Mouse (Mus musculus): ENCODE results near the gene Rbm8a. TPM values are rescaled to one million over a fixed set of nuclear protein-coding genes. Genes with fewer than 3 reads are reported as not detected.
"Not testable (repeated sequence)": the region's sequence is repeated elsewhere in the genome, so short reads cannot be mapped to it uniquely, and the experiment has no call there.

Rbm8a gene
- polyA plus RNA-seq, 1 experiment = 31.0 TPM

DNA sequence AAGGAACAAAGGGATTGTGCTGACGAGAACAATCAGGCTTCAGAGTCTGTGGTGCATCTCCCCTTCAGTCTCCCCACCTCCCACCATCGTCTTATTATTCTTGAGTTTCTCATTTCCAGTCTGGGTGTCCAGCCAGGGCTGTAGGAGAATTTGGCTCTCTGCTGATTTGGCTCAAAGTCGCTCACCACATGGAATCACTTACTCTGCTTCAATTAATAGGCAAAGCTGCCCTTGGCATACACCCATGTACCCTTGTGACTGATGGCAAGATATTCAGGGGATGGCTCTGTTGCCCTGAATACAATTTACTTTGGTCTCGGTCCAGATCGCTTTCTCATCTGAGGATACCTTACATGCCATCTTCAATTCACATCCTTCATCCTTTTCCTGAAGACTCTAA is 26.4 kb upstream of the Rbm8a start:
- DNase-seq (ENCODE audit: low spot score) = no peak

DNA sequence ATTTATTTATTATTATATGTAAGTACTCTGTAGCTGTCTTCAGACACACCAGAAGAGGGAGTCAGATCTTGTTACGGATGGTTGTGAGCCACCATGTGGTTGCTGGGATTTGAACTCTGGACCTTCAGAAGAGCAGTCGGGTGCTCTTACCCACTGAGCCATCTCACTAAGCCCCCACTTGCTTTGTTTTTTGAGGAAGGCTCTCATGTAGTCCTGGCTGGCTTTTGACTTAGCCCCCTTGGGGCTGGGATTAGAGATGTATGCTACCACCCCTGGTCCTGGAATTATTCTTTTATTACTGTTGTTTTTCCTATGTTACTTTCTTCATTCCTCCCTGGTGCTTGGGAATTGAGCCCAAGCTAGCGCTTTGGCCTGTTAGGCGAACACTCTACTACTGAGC is 23.7 kb upstream of the Rbm8a start:
- not testable (repeated sequence) for DNase-seq (ENCODE audit: low spot score)

DNA sequence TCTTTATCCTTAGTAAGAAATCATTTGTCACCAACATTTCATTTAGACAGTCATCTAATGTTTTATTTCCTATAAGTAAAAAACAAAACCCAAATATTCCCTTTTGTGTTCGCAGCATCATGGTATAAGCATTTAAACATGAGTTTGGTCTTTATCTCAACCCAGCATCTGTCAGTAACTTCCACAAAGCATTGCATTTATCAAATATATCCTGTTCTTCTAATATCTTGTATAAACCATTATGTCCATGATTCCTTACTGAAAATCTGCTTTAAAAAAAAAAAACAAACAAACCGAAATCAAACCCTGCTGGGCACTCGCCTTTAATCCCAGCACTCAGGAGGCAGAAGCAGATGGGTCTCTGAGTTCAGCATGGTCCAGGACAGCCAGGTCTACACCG is 23.1 kb upstream of the Rbm8a start:
- no peak for DNase-seq (ENCODE audit: low spot score)

DNA sequence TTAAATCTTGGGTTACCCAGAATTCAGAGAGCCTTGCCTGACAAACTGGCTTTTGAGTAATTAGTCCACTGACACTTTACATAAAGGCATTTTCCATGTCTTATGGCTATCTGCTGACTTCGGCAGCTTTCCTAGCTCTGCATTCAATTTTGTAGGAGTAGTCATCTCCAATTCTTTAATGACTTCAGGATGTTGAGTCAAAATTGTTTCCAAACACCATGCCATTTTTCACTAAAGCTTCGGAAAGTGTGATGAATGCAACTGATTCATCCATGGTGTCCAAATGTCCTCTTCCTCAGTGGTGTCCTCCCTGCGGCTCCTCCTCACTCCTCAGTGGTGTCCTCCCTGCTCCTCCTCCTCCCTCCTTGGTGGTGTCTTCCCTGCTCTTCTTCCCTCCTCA is 11.8 kb upstream of the Rbm8a start:
- DNase-seq (ENCODE audit: low spot score) = no peak

DNA sequence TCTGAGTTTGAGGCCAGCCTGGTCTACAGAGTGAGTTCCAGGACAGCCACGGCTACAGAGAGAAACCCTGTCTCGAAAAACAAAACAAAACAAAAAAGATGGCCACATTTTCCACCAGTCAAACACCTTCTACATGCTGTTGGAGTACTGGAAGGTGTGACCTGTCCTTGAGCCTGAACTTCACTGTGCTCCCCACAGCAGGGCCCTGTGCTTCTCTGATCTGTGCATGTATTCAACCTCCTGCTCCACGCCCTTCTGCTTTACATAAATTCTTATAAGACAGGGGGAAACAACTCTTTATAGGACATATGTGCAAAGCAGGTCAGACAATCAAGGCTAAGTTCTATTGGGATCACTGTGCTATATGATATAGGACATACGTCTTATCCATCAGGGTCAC is 6.5 kb upstream of the Rbm8a start:
- no peak for DNase-seq (ENCODE audit: low spot score)

DNA sequence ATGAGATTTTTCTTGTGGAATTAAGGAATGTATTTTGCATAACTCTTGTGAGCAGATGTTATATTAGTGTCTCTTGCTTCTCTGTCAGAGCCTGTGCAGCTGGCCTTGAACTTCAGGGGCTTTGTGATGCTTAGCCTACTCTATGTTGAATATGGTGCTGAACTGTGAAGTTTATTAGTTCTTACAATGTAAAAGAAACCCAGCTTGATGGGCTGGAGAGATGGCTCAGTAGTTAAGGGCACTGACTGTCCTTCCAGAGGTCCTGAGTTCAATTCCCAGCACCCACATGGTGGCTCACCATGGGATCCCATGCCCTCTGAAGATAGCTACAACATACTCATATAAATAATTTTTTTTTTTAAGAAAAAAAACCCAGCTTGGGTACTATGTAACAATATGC is 2.3 kb downstream of the Rbm8a start:
- no peak for DNase-seq (ENCODE audit: low spot score)

DNA sequence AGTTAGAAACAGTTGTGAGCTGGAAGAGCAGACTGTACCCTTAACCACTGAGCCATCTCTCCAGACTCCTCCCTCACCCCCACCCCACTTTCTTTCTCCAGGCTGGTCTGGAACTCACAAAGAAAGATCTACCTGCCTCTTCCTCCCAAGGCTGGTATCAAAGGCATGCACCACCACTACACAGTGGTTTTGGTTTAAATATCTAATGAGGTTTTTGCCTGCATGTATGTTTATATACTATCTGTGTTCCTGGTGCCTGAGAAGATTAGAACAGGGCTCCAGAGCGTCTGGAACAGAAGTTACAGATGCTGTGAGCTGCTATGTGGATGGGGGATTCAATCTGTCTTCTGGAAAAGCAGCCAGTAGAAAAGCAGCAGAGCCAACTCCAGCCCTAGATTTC is 4.3 kb downstream of the Rbm8a start:
- no peak for DNase-seq (ENCODE audit: low spot score)

DNA sequence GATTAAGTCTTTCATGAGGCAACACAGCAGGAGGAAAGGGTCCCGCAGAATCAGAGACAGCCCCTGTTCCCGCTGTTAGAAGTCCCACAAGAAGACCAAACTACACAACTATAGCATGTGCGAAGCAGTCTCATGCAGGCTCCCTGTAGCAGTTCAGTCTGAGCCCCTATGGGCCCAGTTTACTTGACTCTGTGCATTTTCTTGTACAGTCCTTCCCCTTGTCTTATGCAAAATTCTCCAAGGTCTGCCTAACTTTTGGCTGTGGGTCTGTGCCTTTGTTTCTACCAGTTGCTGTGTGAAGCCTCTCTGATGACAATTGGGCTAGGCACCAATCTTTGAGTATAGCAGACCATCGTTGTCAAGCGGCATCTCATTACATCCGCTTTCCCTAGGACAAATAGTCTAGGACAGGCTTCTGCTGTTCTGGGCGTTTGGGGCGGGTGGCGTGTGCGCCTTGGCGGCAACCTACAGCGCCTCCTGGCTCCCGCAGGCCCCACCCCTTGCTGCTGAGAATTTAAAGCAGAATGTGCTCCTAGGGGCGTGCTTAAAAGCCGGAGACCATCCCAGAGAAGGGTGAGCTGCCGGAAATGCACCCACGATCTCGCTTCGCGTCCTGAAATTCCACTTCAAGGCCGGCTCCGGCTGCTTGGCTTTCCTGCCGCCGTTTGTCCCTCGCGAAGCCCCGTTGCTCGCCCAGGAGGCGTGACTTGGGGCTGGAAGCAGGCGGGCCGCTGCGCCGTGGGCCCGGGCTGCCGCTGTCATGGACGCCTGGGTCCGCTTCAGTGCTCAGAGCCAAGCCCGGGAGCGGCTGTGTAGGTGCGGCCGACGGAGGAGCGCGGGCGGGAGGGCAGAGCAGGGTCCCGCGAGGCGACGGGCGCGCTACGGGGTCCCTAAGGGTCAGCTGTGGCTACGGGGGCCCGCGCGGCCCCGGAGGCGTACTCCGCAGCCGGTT is 5.5 kb downstream of the Rbm8a start, which contains the start of the genes Pex11b and Gm42957:
Gene Pex11b, plus strand, starts transcription at position 449 of the 952 bp plus-strand sequence.
Gene Gm42957, plus strand, starts transcription at position 547 of the 952 bp plus-strand sequence.
- peak; percentile 91 for DNase-seq (ENCODE audit: low spot score)

DNA sequence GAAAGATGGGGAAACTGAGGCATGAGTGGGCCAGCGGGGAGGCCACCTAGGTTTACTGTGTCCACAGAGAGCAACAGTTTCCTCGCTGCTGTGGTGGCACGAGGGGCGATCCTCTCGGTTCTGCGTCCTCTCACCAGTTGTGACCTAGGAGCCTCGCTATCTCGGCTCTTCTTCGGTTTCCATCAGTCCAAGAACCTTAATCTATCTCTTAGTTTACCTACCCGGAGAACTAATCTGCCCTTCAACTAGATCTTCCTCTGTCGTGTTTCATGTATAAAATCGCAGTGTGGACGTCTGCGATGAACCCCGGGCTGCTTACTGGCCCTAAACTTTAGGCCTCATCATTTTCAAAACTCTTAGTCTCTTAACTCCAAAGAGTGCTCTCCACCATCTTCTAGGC is 6.2 kb downstream of the Rbm8a start:
- no peak for DNase-seq (ENCODE audit: low spot score)

DNA sequence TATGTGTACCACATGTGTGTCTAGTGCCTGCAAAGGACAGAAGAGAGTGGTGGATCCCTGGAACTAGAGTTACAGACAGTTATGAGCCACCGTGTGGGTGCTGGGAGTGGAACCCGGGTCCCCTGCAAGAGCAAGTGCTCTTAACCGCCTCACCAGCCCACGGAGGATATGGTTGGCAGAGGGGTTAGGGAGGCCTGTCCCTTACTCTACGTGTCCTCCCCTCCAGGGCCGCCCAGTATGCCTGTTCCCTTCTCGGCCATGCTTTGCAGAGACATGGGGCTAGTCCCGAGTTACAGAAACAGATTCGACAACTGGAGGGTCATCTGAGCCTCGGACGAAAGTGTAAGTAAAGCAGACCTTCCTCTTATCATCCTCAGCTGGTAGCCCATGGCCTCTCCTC is 6.7 kb downstream of the Rbm8a start:
- DNase-seq (ENCODE audit: low spot score) = no peak

DNA sequence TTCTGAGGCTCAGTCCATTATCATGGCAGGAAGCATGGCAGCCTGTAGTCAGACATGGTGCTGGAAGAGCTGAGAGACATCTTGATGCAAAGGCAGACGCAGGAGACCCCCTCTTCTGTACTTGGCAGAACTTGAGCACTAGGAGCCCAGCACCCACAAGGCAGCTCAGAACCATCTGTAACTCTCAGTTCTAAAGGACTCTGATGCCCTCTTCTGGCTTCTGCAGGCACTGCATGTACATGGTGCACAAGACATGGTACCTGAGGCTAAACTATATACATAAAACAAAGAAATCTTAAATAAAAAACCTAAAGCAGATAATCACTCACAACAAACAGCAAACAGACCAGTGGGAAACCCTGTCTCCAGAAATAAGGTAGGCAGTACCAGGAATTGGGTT is 9.5 kb downstream of the Rbm8a start:
- DNase-seq (ENCODE audit: low spot score) = peak; percentile 38

DNA sequence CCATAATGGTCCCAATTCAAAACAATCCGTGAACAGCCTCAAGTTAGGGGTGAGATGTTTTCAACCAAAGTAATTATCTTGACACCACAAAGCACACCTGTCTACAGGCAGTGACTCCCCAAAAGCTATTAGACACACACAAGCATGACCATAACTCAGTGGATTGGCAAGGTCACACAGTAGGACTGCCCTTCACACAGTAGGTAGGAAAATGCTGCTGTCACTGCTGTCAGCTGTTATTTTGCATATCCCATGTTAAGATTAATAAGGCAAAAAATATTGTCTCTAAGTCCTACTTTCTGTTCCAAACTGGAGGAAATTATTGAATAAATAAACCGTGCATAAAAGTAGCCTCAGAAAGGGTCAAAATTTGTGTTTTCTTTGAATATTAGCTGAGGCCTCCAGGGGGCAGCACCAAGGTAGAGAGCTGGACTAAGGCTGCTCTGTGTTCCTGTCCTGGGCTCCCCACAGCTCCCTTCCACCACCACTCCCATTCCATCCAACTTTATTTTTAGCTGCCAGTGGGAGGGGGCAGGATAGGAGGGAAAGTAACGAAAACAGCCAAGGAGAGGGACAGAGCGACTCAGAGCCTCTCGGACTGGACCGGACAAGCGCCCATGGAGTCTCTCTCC is 15.4 kb downstream of the Rbm8a start, which contains the start of gene Itga10:
Gene Itga10, plus strand, starts transcription at position 567 of the 632 bp plus-strand sequence.
- DNase-seq (ENCODE audit: low spot score) = no peak

DNA sequence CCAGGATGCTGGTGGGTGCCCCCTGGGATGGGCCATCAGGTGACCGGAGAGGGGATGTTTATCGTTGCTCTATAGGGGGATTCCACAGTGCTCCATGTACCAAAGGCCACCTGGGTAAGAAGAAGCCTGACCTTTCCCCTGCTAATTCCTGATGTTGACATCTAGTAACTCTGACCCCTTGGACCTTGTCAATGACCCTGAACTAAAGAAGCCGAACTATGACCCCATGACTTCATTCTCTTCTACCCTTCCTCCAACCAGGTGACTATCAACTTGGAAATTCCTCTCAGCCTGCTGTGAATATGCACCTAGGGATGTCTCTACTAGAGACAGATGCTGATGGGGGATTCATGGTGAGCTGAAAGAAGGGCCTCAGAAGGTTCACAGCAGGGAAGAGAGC is 17.6 kb downstream of the Rbm8a start:
- DNase-seq (ENCODE audit: low spot score) = no peak

DNA sequence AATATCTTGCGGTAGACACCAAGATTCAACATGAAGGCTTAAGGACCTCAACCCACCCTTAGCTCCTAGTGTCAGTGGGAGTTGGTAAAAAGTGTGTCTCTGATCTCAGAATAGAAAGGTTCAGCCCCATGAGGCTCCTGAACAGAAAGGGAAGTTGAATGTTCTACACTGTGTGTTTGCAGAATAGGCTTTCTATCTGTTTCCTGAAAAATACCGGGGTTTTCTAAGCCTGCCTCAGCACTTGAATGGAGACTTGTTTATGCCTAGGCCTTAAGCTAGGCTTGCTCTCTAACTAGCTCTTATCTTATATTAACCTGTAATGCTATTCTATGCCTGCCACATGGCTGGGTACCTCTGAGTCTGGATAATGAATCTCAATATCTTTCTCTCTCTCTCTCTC is 31.2 kb downstream of the Rbm8a start:
- no peak for DNase-seq (ENCODE audit: low spot score)

DNA sequence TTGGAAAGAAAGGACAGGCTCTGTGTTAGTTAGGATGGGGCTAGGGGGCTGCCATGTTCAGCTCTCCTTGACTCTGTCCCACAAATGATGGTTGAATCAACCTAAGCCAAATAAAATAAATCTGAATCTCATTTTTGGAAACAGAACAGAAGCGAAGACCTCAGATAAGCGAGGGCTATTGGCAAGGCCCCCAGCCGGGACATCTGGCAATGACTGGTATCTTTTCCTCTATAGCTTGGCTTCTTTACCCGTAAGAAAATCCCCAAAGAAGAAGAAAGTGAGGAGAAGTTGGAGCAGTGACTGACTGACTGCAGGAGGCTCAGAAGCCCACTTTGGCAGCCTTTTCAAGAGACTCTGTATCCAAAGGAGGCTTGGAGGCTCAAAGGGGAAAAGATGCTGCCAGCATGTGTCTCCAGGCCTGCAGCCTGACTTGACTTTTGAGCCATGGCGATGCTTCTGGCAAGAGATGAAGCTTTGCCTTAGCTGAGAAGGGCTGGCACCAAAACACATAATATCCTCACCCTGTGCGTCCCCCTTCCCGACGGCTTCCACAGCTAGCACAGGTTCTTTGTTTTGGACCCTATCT is 33.1 kb downstream of the Rbm8a start:
- DNase-seq (ENCODE audit: low spot score) = no peak

DNA sequence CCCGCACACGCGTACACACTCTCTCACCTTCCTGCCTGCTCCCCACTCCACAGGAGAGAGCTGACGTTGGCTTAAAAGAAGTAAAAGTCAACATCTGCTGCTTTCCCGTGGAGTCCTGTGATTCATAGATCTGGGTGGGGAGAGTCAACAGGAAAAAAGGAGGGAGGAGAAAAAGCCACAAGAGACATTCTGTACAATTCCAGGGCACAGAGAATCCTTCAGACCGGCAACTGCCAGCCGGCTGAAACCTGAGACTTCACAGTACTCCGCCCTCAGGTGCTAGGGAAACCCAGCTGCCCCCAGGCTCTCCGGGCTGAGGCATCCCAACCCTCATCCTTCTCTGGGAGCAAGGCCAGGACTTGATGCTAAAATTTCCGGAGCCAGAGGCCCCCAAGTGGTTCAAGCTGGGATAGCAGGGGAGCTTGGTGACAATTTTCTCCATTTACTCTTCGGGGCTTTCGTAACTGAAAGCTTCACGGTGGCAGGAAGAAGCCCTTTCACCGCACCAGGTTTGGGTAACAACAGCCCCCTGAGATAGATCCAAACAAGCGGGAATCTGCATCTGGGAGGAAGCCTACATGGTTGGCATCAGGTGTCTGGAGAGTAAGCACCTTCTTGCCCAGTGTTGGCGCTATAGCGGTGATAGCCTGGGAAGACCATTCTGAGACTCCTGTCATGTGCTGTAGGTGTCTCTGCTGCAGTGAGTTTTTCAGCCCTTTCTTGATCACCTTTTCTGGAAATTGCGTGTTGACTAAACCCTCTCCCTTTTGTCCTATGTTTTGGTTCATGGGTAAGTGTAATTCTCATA is 33.9 kb downstream of the Rbm8a start:
- DNase-seq (ENCODE audit: low spot score) = peak; percentile 56

DNA sequence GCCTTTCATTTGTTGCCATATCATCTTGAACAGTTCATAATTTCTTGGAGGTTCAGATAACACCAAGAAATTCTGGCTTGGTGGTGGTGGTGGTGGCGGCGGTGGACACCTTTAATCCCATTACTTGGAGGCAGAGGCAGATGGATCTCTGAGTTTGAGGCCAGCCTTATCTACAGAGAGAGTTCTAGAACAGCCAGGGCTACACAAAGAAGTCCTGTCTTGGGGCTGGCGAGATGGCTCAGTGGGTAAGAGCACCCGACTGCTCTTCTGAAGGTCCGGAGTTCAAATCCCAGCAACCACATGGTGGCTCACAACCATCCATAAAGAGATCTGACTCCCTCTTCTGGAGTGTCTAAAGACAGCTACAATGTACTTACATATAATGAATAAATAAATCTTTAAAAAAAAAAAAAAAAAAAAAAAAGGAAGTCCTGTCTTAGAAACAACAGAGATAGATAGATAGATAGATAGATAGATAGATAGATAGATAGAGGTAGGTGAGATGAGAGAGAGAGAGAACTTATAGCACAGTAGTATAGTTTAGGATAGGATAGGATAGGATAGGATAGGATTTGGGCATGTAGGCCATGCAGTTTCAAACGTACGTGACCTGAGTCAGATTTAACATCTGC is 36.1 kb downstream of the Rbm8a start:
- DNase-seq (ENCODE audit: low spot score) = not testable (repeated sequence)

DNA sequence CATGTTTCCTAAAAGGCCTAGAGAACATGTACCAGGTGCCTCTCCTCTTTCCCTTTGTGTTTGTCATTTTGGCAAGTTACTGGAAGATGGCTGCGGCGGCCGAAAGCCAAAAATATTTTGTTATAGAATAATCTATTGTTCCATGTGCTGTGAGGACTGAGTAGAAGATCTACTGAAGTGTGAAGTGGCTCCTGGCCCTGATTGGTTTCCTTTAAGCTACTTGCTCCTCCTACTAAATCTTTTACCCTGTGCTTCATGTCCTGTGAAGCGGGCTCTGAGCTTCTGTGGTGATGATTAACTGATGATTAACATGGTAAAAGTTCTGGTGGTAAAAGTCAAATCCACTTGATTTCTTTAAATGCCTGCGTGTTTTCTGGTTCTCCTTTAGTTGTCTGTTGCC is 37.2 kb downstream of the Rbm8a start:
- DNase-seq (ENCODE audit: low spot score) = no peak

DNA sequence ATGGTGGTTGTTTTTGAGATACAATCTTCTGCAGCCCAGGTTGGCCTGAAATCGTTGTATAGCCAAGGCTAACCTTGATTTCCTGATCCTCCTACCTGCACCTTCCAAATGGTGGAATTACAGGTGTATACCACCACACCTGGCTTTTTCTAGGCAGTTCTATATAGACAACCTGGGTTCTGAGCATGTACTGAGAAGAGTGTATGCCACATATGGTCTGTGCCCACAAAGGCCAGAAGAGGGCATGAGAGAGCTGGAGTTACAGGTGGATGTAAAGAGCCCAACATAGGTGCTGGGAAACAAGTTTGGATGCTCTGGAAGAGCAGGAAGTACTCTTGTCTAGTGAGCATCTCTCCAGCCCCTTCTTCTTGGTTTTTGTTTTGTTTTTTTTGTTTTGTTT is 37.6 kb downstream of the Rbm8a start:
- no peak for DNase-seq (ENCODE audit: low spot score)

DNA sequence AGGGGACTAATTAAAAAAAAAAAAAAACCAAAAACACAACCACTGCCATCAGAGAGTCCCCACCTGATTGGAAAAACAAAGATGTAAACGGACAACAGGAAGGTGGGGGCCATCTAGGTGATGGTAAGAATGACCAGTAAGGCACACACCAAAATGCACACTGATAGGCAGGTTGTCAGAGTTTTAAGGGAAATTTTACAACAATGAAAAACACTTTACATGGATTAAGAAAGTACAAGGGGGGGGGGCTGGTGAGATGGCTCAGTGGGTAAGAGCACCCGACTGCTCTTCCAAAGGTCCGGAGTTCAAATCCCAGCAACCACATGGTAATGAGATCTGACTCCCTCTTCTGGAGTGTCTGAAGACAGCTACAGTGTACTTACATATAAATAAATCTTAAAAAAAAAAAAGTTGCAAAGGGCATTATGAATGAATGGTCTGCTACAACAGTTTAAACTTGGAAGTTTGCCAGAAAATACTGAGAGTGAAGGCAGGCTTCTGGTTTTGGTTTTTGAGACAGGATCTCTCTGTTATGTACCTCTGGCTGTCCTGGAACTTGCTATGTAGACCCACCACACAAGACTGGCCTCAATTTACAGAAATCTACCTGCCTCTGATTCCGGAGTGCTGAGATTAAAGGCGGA is 38.8 kb downstream of the Rbm8a start:
- DNase-seq (ENCODE audit: low spot score) = no peak

Measured in urinary bladder, adult 2 months (tissue).